Mouse (Mus musculus) hematopoietic stem cell, adult 5-6 weeks (primary cell): ENCODE measurements around the gene Slc39a2. TPM values are rescaled to one million over a fixed set of nuclear protein-coding genes. Genes with fewer than 3 reads are reported as not detected.

Experiments used
- ATAC-seq, 2 experiments: fragments of 125-278 bp in 1 of 2; replicated peaks in 1 of 2; 2 replicates each; pipeline ENCODE4 v1.8.0; 2016 to 2017; ENCODE audit warnings: inconsistent platforms in 2 of 2, mild to moderate bottlenecking in 2 of 2, moderate number of reproducible peaks in 2 of 2, low read depth in 1 of 2, moderate TSS enrichment in 1 of 2; ENCODE audit not compliant: low FRiP score in 2 of 2, poor library complexity in 2 of 2, severe bottlenecking in 2 of 2, insufficient read depth in 1 of 2, low TSS enrichment in 1 of 2
- total RNA-seq: library from RNA; stranded (forward); fragments of 172-1452, 232-1000 nt; gene quantifications from 2 replicates; pipeline ENCODE4 v1.2.3, GENCODE M21; 2017

Slc39a2 gene
- total RNA-seq, 1 experiment from 2014 or later, result not detected

- ATAC-seq, result no peak
These were observed 2.4 kb downstream of the Slc39a2 start for GRCm38 (mm10) chr14:51895071-51895470.

- no peak for ATAC-seq
These were observed 3.3 kb downstream of the Slc39a2 start for GRCm38 (mm10) chr14:51896019-51896418.

GRCm38 (mm10) chr14:51896539-51897170 is 4.0 kb downstream of the Slc39a2 start:
- no peak for ATAC-seq

DNA sequence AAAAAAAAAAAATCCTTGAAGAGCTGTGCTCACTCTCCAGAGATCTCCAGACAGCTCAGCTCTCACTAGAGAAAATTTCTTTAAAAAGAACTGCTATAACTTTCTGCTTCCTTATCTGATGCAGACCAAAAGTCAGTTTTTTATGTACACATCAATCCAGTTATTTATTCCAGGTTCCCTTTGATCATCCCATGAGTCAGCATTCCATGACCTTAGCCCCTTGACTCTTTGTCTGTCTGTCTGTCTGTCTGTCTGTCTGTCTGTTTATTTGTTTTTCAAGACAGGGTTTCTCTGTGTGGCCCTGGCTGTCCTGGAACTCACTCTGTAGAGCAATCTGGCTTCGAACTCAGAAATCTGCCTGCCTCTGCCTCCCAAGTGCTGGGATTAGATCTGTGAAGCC is 6.7 kb downstream of the Slc39a2 start:
- ATAC-seq, result no peak

DNA sequence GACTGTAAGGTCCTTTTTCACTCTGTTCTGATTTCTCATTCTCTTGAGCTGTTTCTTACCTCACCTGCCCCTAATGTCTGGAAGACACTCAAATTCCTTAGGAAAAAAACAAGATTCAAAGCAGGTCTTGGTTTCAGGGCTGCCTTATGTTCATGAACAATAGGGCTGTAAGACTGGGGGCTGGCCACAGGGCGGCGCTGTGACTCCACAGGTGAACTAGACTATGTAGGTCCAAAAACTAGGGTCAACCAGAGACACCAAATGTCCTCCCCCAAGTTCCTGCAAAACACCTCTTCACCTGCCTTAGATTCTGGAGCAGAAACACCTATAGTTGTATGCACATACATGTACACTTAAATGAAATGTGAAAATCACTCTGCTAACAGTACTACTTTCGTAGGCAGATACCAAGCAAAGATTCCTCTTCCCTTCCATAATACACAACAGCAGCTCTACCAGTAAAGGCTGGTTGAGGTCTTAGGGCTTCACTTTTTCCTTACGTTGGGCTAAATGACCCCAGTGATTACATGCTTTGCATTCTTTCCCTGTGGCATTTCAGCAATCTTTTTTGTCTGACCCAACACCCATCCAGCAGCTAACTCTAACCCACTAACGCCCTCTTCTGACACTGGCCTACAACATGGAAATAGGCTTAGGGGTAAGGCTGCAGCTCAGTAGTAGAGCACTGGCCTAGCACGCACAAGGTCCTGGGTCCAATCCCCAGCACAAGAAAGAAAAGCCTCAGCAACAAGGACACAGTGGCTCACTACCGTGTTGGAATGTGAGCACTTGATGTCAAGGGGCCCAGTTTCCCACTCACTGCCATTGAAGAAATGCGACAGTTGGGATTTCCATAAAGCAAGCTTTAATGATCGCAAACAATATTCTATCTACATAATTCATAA is 10.4 kb downstream of the Slc39a2 start:
- peak; percentile 65 to 84 for ATAC-seq

DNA sequence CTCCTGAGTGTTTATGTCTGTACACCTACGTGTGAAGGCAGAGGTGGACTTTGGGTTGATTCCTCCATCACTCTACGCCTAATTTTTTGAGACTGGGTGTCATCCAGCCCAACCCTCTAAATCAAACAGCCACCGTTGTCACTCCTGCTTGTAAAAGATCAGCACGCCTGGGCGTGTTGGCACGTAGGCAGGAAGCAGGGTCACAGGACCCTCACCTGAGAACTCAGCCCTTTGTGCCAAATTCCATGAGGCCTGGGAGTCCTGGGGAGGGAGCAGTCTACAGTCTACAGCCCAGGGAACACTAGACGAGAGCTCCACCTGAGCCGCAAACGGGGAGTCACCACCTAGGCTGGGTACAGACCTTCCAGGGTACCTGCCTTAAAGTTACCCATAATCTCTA is 11.1 kb downstream of the Slc39a2 start:
- ATAC-seq, result no peak

DNA sequence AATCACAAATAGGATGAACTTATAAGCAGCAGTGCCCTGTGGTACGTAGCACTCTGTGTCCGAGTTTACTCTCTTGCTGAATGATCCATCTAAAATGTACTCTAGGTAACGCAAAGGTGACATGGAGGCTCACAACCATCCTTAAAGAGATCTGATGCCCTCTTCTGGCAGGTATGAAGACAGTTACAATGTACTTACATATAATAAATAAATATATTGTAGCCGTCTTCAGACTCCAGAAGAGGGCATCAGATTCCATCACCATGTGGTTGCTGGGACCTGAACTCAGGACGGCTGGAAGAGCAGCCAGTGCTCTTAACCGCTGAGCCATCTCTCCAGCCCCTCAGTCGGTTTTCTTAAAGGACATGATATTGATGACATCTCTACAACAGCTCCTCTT is 12.0 kb downstream of the Slc39a2 start:
- ATAC-seq, result no peak

GRCm38 (mm10) chr14:51906102-51906501 is 13.4 kb downstream of the Slc39a2 start:
- no peak for ATAC-seq

DNA sequence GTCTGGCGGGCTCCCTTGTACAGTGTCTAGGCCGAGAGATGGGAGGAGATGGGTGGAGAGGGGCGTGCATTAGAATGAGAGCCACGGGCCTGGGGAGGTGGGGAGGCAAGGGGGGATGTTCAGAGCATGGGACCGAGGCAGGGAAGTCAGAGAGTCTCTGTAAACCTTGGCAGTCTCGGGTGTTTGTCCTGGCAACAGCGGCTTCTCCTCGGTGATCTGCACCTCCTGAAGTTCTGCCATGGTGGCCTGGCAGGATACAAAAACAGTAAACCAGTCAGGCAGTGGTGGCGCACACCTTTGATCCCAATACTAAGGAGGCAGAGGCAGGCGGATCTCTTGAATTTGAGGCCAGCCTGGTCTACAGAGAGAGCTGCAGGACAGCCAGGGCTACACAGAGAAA is 18.6 kb downstream of the Slc39a2 start:
- no peak for ATAC-seq

DNA sequence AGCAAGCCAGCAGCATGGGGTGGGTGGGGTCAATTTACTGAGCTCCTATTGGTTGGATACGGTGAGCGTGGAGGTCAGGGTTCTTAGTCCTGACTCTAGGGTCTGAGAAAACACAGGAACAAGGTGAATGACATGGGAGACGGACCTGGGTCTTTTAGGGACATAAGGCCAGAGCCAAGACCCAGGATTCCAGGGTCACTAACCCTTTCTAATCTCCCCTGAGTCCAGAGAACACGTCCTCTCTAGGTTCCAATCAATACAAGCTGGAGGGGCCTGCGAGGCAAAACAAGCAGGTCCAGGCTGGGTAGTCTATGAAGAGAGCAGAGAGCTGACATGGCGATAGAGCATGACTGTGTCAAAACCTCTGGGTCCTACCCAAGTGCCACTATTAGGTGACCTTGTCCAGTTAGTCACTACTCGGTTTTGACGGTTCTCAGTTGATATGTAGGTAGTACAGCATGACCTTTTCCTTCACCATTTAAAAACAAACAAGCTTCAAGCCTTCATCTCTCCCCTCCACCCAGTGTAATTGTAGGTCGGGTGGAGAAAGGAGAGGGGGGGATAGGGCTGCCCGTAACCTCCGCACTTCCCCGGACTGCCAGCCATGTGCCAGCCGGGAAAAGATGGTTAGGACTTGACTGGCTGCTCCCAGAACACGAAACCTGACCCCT is 19.8 kb downstream of the Slc39a2 start:
- no peak for ATAC-seq

DNA sequence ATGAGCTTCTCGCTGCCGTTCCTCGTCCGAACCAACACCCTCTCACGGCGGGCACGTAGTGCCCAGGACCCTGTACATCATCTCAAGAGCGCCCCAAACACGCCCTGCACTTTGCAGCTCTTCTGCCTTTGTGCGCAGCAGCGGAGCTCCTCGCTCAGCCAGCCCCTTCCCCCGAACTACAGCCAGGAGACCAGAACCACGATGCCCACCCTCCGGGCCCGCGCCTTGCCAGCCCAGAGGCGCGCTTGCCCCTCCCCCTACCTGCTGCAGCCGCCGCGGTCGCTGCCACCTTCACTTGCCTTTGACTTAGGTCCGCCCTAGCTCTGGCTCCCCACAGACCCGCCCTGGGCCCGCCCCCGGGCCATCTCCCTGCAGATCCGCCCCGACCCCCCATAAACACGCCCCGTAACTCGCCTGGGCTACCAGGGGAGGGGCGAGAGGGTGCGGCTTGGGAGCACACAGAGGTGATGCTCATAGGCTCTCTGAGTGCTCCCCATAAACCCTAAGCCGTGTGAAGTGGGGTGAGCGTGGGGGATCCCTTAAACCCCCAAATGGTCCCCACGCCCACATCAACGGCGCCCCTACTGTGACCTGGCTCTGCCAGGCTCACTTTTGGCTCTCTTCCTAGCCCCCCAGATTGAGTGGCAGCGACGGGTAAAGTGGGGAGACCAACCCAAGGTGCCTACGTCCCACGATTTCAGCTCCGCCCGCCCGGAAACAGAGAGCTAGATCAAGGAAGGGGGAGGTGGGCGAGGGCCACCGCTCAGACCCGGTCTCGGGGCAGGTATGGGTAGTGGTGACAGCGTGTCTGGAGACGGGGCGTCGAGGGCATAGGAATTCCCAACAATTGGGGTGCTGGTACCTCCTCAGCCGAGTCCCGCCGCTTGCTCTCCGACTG is 20.6 kb downstream of the Slc39a2 start:
- ATAC-seq, result peak; percentile 83 to 87

GRCm38 (mm10) chr14:51913960-51914762 is 21.5 kb downstream of the Slc39a2 start, which contains the start of gene Ndrg2:
Gene Ndrg2, minus strand, starts transcription at chr14:51914158.
- 0 out of 4 replicates have a peak, but pooled peaks of 1 of the 2 experiments have one; percentile 7 for ATAC-seq

GRCm38 (mm10) chr14:51915030-51915429 is 22.3 kb downstream of the Slc39a2 start:
- no peak for ATAC-seq

- no peak for ATAC-seq
These were observed 23.9 kb downstream of the Slc39a2 start for GRCm38 (mm10) chr14:51916539-51916938.

- no peak for ATAC-seq
These were observed 25.4 kb downstream of the Slc39a2 start, which contains the start of gene Tppp2 for GRCm38 (mm10) chr14:51918125-51918524. Gene Tppp2, plus strand, starts transcription at chr14:51918425.

DNA sequence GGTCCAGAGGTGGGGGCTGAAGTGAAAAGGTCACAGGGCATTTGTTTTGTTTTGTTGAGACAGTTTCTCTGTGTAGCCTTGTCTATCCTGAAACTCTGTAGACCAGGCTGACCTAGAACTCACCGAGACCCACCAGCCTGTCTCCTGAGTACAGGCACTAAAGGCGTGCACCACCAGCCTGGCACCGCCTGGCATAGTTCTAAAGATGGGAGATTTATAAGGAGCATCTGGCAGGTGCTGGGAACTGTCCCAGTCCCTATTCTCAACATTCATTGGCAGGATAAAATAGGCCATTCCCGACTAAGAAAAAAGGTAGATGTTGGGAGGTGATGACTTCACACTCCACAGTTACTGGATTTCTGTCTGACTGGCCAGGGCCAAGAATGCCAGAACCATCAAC is 26.3 kb downstream of the Slc39a2 start:
- ATAC-seq, result no peak
